Mouse (Mus musculus) CD4-positive, CD25-positive, alpha-beta regulatory T cell, adult 2 months (primary cell): Measurements from ENCODE around the gene Serpini2.
"Not testable (repeated sequence)": the region's sequence is repeated elsewhere in the genome, so short reads cannot be mapped to it uniquely, and the experiment has no call there.

Source experiments
- DNase-seq: peaks from one replicate; pipeline ENCODE4 v3.0.0-alpha.2; 2012; ENCODE audit warnings: low read depth, low spot score

Serpini2 gene

DNA sequence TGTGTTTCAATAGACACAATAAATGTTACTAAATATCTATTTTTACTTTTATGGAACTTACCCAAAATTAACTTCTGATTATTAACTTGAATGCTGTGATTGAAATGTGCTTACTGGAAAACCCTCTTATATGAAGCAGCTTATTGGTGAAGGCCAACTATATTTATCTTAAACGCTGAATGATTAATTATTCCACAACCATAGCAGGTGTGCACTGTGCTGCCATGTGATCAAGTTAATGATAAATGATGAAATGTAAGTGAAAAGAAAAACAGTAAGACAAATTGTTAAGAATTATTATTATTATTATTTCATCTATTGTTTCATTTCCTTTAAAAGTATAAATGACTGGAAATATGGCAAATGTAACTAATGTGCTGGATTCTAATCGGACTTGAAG, at the start of gene Serpini2:
TSS of gene Serpini2 (minus strand) at position 101 of the 400 bp plus-strand sequence.
- DNase-seq: no peak

DNA sequence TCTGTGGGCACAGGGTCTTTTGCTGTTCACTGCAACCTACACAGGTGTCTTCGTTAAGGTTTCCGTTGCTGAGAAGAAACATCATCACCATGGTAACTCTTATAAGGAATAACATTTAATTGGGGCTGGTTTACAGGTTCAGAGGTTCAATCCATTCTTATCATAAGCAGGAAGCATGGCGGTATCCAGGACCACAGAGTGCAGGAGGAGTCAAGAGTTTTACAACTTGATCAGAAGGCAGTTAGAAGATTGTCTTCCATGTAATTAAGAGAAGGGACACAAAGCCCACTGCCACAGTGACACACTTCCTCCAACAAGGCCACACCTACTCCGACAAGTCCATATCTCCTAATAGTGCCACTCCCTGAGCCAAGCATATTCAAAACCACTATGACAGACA, 39.0 kb upstream of the Serpini2 start:
- no peak for DNase-seq

DNA sequence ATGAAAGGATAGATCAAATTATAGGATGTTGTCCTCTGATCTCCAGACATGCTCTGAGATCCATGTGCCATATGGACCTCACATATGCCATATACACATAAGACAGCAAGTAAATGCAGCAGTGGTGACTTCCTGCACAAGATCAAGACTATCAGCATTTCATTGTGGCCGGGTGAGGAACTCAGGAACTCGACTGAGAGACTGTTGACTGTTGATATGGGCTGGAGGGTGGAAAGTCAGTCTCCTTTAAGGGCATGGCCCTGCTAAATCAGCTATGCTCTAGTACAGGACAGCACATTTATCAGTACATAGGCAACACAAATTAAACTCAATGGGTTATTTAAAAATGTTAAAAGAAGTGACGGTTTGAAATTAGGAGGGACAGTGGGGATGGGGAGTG, 38.4 kb upstream of the Serpini2 start:
- DNase-seq: no peak

DNA sequence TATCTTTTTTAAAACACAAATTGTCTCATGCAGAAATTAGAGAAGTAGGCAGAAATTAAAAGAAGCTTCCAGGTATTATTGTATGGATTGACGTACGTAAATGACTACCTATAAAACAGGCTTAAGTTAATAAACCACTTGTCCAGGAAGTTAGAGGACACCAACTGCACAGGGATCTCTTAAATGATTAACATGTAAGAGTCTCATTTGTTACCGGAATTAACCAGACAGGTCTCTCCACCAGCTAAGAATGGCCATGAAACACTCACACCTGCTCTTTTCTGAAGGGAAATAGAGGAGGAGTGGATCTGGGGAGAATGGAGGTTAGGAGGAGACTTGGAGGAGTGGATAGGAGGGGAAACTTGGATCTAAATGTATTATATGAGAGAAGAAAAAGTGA, 35.7 kb upstream of the Serpini2 start:
- DNase-seq: no peak

DNA sequence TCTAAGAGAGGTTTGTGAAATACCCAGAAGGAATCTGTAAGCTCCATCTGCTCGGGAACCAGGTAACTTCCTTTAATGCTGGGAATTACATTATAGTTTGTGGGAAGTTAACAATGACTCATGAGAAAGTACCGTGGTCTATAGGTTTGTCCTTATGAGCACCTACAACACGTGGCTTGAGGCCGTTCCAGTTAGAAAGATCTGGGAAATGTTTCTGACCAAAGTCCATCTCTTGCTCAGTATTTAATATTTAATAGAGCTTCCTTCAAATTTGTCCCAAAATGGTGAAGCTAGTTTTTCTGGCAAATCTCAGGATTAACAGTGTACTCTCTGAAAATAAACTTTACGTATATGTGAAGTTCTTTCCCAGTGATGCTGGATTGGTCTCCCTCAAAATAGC, 34.7 kb upstream of the Serpini2 start:
- DNase-seq: no peak

DNA sequence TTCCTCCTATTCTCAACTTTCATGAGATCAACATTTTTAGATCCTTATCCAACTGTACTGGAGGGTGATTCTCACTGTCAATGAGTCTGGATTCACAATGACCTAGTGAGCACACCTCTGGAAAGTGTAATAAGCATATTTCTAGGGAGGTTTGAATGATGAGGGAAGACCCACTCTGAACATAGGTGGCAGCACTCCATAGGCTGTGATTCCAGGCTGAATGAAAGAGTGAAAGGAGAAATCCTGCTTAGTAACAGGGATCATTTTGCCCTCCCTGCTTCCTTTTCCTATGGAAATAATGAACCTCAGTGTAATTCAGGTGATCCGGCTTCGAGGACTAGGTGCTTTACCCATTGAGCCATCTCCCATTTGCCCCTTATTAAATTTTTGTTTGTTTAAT, 31.2 kb upstream of the Serpini2 start:
- no peak for DNase-seq

DNA sequence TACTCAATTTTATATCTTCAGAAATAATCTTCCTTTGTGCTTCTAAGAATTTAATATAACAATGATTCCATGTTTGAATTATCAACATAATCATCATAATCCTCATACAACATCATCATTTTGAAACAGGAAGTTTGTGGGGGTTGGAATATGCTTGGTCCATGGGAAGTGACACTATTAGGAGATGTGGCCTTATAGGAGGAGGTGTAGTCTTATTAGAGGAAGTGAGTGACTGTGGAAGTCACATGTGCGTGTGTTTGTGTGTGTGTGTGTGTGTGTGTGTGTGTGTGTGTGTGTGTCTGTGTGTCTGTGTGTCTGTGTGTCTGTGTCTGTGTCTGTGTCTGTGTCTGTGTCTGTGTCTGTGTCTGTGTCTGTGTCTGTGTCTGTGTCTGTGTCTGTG, 29.6 kb upstream of the Serpini2 start:
- not testable (repeated sequence) for DNase-seq

DNA sequence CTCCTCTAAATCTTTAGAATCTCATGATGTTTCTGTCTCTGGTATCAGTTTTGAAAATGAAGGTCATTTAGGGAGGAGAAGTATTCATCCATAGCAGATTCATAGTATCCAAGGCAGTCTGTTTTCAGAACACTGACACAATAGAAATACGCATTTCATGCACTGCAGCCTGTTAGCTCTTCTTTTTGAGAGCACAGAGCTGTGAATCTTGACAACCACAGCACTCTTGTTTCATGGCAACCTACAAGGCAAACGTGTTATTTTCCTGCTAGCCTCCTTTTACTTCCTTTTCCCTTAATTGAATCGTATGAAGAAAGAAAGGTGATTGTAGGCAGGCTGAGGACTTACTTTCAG, 27.9 kb upstream of the Serpini2 start:
- DNase-seq: no peak

DNA sequence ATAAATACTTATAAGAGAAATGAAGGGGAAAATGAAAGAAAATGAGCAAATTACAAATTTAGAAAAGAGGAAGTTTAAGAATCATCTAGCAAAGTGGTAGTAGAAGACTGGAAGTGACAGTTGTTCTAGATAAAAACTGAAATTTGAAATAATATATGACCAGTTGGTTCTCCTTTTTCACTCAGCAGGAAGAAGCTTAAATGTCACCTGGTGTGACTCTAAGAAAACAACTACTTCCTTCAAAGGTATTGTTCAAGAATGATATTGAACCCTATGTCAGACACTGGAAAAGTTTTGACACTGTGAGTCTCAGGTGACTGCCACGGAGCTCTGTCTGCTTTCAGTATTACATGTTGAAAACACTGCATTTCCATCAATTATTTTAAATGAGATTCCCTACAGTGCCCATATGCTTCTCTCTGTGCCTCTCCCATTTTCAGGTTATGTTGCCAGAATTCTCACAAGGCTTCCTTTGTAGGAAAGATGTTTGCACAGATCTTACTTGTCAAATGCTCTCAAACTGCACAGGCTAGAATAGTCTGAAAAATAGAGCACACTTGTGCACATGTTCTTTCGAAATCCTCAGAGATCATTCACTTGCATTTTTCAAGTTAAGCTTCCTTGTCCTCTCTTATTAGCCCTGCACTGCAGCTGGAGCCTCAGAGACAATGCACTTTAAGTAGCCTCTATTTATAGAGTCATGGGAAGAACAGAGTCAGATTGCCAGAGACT, 27.3 kb upstream of the Serpini2 start:
- DNase-seq: no peak

DNA sequence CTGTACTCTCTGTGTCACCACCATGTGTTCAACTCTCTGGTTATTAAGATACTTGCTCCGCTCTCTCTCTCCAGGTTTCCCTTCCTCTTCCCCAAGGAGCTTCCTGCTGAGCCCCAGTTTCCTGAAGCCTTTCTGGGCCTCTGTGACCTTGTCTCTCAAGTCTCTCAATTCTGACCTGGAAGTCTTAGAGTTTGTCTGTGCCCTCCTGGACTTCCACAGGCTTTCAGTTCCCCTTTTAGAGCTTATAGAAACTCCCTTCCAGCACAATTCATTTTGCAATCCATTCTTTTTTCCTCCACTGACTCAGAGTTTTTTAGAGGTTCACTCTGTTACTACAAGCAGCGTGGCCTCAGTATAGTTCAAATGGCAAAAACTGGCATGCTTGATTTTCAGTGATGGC, 23.4 kb upstream of the Serpini2 start:
- no peak for DNase-seq

DNA sequence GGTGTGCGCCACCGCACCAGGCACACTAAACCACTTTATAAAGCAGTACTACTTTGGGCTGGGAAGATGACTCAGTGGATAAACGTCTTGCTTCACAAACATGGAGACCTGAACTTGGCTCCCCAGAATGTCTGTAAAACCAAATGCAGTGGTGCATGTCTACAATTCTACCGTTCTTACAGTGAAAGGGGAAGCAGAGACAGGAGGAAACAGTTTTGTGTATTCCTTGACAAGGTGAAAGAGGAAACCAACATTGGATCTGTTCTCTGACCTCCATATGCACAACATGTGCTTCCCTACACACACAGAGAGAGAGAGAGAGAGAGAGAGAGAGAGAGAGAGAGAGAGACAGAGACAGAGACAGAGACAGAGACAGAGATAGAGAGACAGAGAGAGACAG, 7.6 kb upstream of the Serpini2 start:
- DNase-seq: no peak

DNA sequence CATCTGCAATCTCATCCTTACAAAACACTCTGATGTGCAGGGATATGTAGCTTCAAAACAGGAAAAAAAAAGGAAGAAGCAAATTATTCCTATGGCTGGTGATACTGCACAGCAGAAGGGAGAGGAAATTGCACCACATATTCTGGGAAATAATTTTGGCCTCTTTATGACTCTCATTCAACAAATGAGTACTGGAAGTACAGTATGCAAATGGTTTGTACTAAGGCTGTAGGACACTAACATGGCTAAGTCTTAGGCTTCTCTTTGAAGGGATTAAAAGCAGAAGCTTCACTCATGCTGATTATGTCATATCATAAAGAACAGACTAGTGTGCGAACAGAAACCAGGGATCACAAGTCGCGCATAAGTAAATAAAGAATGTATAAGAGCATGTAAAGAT, 6.6 kb upstream of the Serpini2 start:
- DNase-seq: no peak

DNA sequence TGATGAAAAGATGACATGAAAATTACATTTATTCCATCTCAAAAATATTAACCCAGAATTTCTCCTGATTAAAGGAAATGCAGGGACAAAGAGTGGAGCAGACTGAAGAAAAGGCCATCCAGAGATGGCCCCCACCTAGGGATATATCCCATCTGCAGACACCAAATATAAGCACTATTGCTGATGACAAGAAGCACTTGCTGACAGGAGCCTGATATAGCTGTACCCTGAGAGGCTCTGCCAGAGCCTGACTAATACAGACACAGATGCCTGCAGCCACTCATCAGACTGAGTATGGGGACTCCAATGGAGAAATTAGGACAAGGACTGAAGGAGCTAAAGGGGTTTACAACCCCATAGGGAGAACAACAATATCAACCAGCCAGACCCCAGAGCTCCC, 5.2 kb upstream of the Serpini2 start:
- no peak for DNase-seq

DNA sequence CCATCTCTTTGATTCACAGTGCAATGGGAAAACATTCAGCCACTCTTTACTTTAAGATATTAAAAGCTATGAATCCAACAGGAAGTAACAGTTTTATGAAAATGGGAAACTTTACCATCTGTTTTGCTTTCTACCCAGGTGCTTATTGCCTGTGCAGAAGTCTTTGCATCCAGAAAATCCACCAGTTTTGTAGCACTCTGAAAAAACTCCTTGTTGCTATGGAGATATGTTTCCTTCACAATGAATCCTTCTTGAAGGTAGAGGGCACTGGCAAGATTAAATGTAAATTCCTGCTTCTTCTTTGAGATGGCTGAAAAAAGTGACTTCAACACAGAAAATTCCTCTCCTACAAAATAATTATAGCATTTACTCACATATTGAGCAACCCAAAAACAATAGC, 10.5 kb downstream of the Serpini2 start:
- no peak for DNase-seq

DNA sequence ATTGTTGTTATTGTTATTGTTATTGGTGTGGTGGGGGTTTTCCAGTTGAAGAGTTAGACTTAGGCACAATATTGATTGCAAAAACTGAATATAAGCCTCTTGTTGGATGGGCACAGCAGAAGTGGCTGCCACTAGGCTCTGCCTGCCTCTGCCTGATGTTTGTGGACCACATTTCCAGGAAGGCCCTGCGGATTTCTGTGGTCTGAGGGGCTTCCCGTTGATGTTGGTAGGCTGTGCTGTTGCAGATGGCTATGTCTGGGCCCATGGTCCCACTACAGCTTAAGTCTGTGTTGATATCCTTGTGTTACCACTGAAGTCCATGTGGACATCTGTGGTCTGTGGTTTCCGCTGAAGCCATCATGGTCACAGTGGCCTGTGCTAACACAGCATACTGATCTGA, 50.2 kb downstream of the Serpini2 start:
- no peak for DNase-seq

DNA sequence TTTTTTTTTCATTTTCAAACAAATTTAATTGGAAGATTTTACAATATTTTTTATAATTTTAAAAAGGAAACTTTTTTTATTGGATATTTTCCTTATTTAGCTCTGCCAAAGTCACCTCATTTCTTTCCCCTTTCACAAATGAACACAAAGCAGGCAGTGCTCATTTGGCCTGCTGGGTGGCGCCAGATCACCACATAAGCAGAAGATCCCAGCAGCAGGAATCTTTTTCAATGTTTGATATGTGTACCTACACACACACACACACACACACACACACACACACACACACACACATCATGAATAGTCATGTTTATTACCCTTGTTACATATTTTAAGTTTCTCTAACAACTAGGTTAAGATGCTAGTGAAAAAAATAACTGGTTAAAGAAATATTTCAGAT, 50.7 kb downstream of the Serpini2 start:
- peak; percentile 35 for DNase-seq

DNA sequence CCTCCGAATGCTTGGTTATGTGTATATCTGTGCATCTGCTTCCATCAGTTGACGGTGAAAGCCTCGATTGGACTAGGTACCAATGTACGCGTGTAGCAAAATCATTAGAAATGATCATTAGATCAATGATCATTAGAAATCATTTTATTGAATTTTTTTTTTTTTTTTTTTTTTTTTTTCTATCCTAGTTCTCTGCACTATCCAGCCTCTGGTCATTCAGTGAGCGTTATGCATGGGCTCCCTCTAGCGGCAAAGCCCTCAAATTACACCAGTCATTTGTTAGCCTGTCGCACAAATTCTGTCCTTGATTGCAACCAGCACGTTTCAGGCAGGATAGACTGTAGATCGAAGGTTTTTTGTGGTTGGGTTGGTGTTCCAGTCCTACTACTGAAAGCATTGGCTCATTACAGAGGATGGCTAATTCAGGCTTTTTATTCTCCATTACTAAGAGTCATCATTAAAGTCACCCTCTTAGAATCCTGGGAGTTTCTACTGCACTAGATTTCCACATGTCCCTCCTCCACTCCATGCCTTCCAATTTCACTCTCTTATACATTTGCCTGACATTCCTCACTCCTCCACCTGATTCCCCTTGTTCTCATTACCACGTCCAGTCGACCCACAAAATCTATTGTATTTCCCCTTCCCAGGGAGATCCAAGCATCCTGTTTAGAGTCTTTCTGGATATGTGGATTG, 66.9 kb downstream of the Serpini2 start:
- DNase-seq: peak; percentile 60
